Mouse (Mus musculus): ENCODE data around the gene Olfr107. TPM values are rescaled to one million over a fixed set of nuclear protein-coding genes. Genes with fewer than 3 reads are reported as not detected.

Gene Olfr107
- not detected for polyA plus RNA-seq (2014; fragmentation: Illumina TruSeq; extraction: RNeasy Lipid Tissue Mini Kit (QIAGEN cat#74804); ENCODE audit: low read depth, low replicate concordance)

GRCm38 (mm10) chr17:37398926-37399325, at the start of gene Olfr107:
Olfr107 (plus strand) TSS chr17:37399226.

GRCm38 (mm10) chr17:37359282-37359681, 39.7 kb upstream of the Olfr107 start, which contains the start of gene Olfr104-ps:
Olfr104-ps (plus strand) TSS chr17:37359582.

GRCm38 (mm10) chr17:37378733-37379132, 20.3 kb upstream of the Olfr107 start, which contains the start of gene Olfr105-ps:
Olfr105-ps (plus strand) TSS chr17:37379033.

GRCm38 (mm10) chr17:37390093-37390492, 8.9 kb upstream of the Olfr107 start, which contains the start of gene Olfr106-ps:
Olfr106-ps (plus strand) TSS chr17:37390393.

GRCm38 (mm10) chr17:37445180-37445579, 46.2 kb downstream of the Olfr107 start, which contains the start of gene Olfr108:
Olfr108 (plus strand) TSS chr17:37445480.

Other genes starting within 250 kb of the Olfr107 start
- not detected for gene Olfr93, start 237.7 kb upstream of the Olfr107 start, polyA plus RNA-seq (2014; fragmentation: Illumina TruSeq; extraction: RNeasy Lipid Tissue Mini Kit (QIAGEN cat#74804); ENCODE audit: low read depth, low replicate concordance)
- 12.9 TPM for gene Ubd, start 205.3 kb upstream of the Olfr107 start, polyA plus RNA-seq (2014; fragmentation: Illumina TruSeq; extraction: RNeasy Lipid Tissue Mini Kit (QIAGEN cat#74804); ENCODE audit: low read depth, low replicate concordance)
- not detected for gene Olfr94, start 198.2 kb upstream of the Olfr107 start, polyA plus RNA-seq (2014; fragmentation: Illumina TruSeq; extraction: RNeasy Lipid Tissue Mini Kit (QIAGEN cat#74804); ENCODE audit: low read depth, low replicate concordance)
- not detected for gene Olfr95, start 186.1 kb upstream of the Olfr107 start, polyA plus RNA-seq (2014; fragmentation: Illumina TruSeq; extraction: RNeasy Lipid Tissue Mini Kit (QIAGEN cat#74804); ENCODE audit: low read depth, low replicate concordance)
- not detected for gene Olfr96, start 179.1 kb upstream of the Olfr107 start, polyA plus RNA-seq (2014; fragmentation: Illumina TruSeq; extraction: RNeasy Lipid Tissue Mini Kit (QIAGEN cat#74804); ENCODE audit: low read depth, low replicate concordance)
- not detected for gene Olfr97, start 161.9 kb upstream of the Olfr107 start, polyA plus RNA-seq (2014; fragmentation: Illumina TruSeq; extraction: RNeasy Lipid Tissue Mini Kit (QIAGEN cat#74804); ENCODE audit: low read depth, low replicate concordance)
- gene Olfr98, start 135.5 kb upstream of the Olfr107 start, polyA plus RNA-seq (2014; fragmentation: Illumina TruSeq; extraction: RNeasy Lipid Tissue Mini Kit (QIAGEN cat#74804); ENCODE audit: low read depth, low replicate concordance): not detected
- 3.1 TPM for gene H2-M3, start 129.0 kb upstream of the Olfr107 start, polyA plus RNA-seq (2014; fragmentation: Illumina TruSeq; extraction: RNeasy Lipid Tissue Mini Kit (QIAGEN cat#74804); ENCODE audit: low read depth, low replicate concordance)
- not detected for gene Olfr99, start 115.8 kb upstream of the Olfr107 start, polyA plus RNA-seq (2014; fragmentation: Illumina TruSeq; extraction: RNeasy Lipid Tissue Mini Kit (QIAGEN cat#74804); ENCODE audit: low read depth, low replicate concordance)
- not detected for gene Olfr101, start 94.9 kb upstream of the Olfr107 start, polyA plus RNA-seq (2014; fragmentation: Illumina TruSeq; extraction: RNeasy Lipid Tissue Mini Kit (QIAGEN cat#74804); ENCODE audit: low read depth, low replicate concordance)
- gene Olfr102, start 82.2 kb upstream of the Olfr107 start, polyA plus RNA-seq (2014; fragmentation: Illumina TruSeq; extraction: RNeasy Lipid Tissue Mini Kit (QIAGEN cat#74804); ENCODE audit: low read depth, low replicate concordance): not detected
- not detected for gene Olfr103, start 59.5 kb upstream of the Olfr107 start, polyA plus RNA-seq (2014; fragmentation: Illumina TruSeq; extraction: RNeasy Lipid Tissue Mini Kit (QIAGEN cat#74804); ENCODE audit: low read depth, low replicate concordance)
- not detected for gene Olfr104-ps, start 39.6 kb upstream of the Olfr107 start, polyA plus RNA-seq (2014; fragmentation: Illumina TruSeq; extraction: RNeasy Lipid Tissue Mini Kit (QIAGEN cat#74804); ENCODE audit: low read depth, low replicate concordance)
- not detected for gene Olfr105-ps, start 20.2 kb upstream of the Olfr107 start, polyA plus RNA-seq (2014; fragmentation: Illumina TruSeq; extraction: RNeasy Lipid Tissue Mini Kit (QIAGEN cat#74804); ENCODE audit: low read depth, low replicate concordance)
- not detected for gene Olfr106-ps, start 8.8 kb upstream of the Olfr107 start, polyA plus RNA-seq (2014; fragmentation: Illumina TruSeq; extraction: RNeasy Lipid Tissue Mini Kit (QIAGEN cat#74804); ENCODE audit: low read depth, low replicate concordance)
- not detected for gene Olfr108, start 46.3 kb downstream of the Olfr107 start, polyA plus RNA-seq (2014; fragmentation: Illumina TruSeq; extraction: RNeasy Lipid Tissue Mini Kit (QIAGEN cat#74804); ENCODE audit: low read depth, low replicate concordance)
- not detected for gene Olfr109, start 59.7 kb downstream of the Olfr107 start, polyA plus RNA-seq (2014; fragmentation: Illumina TruSeq; extraction: RNeasy Lipid Tissue Mini Kit (QIAGEN cat#74804); ENCODE audit: low read depth, low replicate concordance)
- 3.1 TPM for gene H2-M2, start 84.3 kb downstream of the Olfr107 start, polyA plus RNA-seq (2014; fragmentation: Illumina TruSeq; extraction: RNeasy Lipid Tissue Mini Kit (QIAGEN cat#74804); ENCODE audit: low read depth, low replicate concordance)
- not detected for gene Olfr110, start 93.2 kb downstream of the Olfr107 start, polyA plus RNA-seq (2014; fragmentation: Illumina TruSeq; extraction: RNeasy Lipid Tissue Mini Kit (QIAGEN cat#74804); ENCODE audit: low read depth, low replicate concordance)
- gene Olfr111, start 108.8 kb downstream of the Olfr107 start, polyA plus RNA-seq (2014; fragmentation: Illumina TruSeq; extraction: RNeasy Lipid Tissue Mini Kit (QIAGEN cat#74804); ENCODE audit: low read depth, low replicate concordance): 0.44 TPM
- gene Olfr112, start 170.2 kb downstream of the Olfr107 start, polyA plus RNA-seq (2014; fragmentation: Illumina TruSeq; extraction: RNeasy Lipid Tissue Mini Kit (QIAGEN cat#74804); ENCODE audit: low read depth, low replicate concordance): not detected
- not detected for gene Olfr113, start 178.4 kb downstream of the Olfr107 start, polyA plus RNA-seq (2014; fragmentation: Illumina TruSeq; extraction: RNeasy Lipid Tissue Mini Kit (QIAGEN cat#74804); ENCODE audit: low read depth, low replicate concordance)
- not detected for gene Olfr114, start 193.5 kb downstream of the Olfr107 start, polyA plus RNA-seq (2014; fragmentation: Illumina TruSeq; extraction: RNeasy Lipid Tissue Mini Kit (QIAGEN cat#74804); ENCODE audit: low read depth, low replicate concordance)
- gene Olfr115, start 227.9 kb downstream of the Olfr107 start, polyA plus RNA-seq (2014; fragmentation: Illumina TruSeq; extraction: RNeasy Lipid Tissue Mini Kit (QIAGEN cat#74804); ENCODE audit: low read depth, low replicate concordance): not detected
- gene Olfr116, start 228.0 kb downstream of the Olfr107 start, polyA plus RNA-seq (2014; fragmentation: Illumina TruSeq; extraction: RNeasy Lipid Tissue Mini Kit (QIAGEN cat#74804); ENCODE audit: low read depth, low replicate concordance): not detected

Data from sigmoid colon, adult 10 weeks (tissue).